Mouse (Mus musculus): ENCODE data around the gene Dgka.

- TF ChIP-seq CTCF (IDR thresholded peaks at IDR 0.05; ENCODE audit: extremely low read depth, insufficient read depth, low read length): no peak
- TF ChIP-seq POLR2A (IDR thresholded peaks at IDR 0.05; ENCODE audit: extremely low read depth, insufficient read depth, low read length): no peak
Measured at GRCm38 (mm10) chr10:128743235-128743634, 1.4 kb downstream of the Dgka start.

Measured in cortical plate, adult 2 months (tissue).